Mouse (Mus musculus) left cerebral cortex, adult 18-20 months (tissue): Measurements from ENCODE around the gene Zfp85. TPM values are rescaled to one million over a fixed set of nuclear protein-coding genes. Genes with fewer than 3 reads are reported as not detected.

Experiments used
- total RNA-seq, 2 experiments: library from RNA; stranded (reverse); gene quantifications; 2 replicates each; pipeline ENCODE4 v1.2.3; 2021

Gene Zfp85
- total RNA-seq, 2 experiments from 2014 or later, result 6.6 to 7.2 TPM

Other genes with a start within 250 kb of the Zfp85 start
- 1 to 10 TPM in 1 of 2 experiments, not detected in 1; 1.6 TPM for gene Gm26965, start 229.1 kb downstream of the Zfp85 start, total RNA-seq
- 10 to 100 TPM; 21.3 to 21.4 TPM for gene Zfp87, start 229.1 kb downstream of the Zfp85 start, total RNA-seq
- gene Zfp748, start 201.4 kb downstream of the Zfp85 start, total RNA-seq, result 10 to 100 TPM; 10.2 to 10.3 TPM
- 1 to 10 TPM; 7.5 to 8.5 TPM for gene Zfp729b, start 145.5 kb downstream of the Zfp85 start, total RNA-seq
- gene Gm49345, start 117.5 kb downstream of the Zfp85 start, total RNA-seq, result 1 to 10 TPM; 1.4 to 3.3 TPM
- gene Zfp729a, start 117.4 kb downstream of the Zfp85 start, total RNA-seq, result 1 to 10 TPM; 8.5 to 9.0 TPM
- gene Zfp738, start 68.2 kb downstream of the Zfp85 start, total RNA-seq, result 10 to 100 TPM; 22.6 to 23.1 TPM
- 10 to 100 TPM; 14.1 to 14.4 TPM for gene Zfp65, start 26.1 kb downstream of the Zfp85 start, total RNA-seq
- 1 to 10 TPM; 4.3 to 5.9 TPM for gene Zfp493, start 24.5 kb upstream of the Zfp85 start, total RNA-seq
- gene Zfp273, start 58.5 kb upstream of the Zfp85 start, total RNA-seq, result 1 to 10 TPM; 4.7 to 6.6 TPM
- gene Gm10037, start 75.9 kb upstream of the Zfp85 start, total RNA-seq, result 10 to 100 TPM in 1 of 2 experiments, 1 to 10 TPM in 1; 9.6 to 13.6 TPM
- not detected for gene BC048507, start 108.1 kb upstream of the Zfp85 start, total RNA-seq